Mouse (Mus musculus): ENCODE results near the gene Kmt2d.

Kmt2d gene

DNA sequence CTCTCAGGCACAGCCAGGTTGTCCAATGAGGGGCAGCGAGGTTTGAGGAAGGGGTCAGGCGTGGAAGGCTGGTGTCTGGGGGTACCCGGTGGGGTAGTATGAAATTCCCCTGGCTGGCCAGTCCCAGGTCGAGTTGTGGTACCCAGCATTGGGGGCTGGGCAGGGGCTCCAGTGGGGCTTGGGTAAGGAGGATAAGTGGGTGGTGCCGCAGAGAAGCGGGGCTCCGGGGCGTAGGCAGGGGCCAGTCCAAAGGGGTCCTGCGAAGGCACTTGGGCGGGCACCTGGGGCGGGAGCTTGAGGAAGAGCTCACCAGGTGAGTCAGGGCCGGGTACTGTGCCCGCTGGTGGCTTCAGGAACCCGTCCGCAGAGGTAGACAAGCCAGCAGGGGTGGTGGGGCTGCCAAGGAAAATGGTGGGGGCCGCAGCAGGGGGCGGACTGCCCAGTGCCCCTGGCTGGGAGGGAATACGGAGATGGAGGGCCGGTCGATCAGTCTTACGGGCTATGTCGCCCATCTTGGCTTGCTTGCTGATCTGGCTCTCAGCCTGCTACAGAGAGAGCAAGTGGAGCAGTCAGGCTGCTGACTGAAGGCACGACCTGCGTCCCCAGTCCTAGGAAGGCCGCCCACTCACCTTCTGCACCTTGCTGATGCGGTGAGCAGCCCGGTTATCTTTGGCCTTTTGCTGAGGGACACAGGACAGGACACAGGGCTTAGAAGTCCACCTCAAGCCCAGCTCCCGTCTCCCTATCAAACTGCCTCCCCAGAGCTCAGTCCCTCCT is 17.7 kb downstream of the Kmt2d start:
- no peak for DNase-seq (ENCODE audit: low spot score)

DNA sequence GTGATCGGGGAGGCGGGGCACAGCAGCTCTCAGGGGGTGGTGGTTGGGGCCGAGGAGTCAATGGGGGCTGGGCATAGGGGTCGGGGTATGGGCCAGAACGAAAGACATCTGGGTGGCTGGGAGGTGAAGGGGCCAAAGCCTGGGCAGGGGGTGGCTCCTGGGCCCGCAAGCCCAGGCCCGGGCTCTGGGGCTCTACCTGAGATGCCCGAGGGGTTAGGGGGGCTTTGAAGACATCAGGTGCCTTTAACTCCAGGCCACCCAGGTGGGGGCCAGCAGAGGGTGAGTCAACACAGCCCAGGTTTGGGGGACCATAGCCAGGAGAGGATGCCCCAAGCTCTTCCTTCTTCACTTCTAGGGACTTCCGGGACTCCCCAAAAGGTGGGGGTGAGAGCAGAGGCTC is 18.3 kb downstream of the Kmt2d start:
- no peak for DNase-seq (ENCODE audit: low spot score)

DNA sequence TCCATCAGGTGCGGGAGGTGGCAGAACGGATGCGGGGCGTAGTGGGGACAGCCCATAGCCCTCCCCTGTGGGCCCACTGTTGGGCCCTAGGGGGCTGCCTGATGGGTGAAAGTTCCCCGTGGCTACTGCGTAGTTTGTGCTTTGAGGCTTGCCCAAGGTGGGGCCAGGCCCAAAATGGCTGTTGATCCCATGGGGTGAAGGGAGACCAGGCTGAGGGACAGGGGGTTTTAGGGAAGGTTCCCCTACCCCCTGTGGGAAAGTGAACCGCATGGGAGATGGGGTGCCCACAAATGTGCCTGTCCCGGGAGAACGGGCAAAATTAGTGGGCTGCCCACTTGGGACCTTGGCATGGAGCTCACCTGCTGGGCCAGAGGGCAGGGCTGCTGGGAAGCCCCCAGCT is 18.9 kb downstream of the Kmt2d start:
- no peak for DNase-seq (ENCODE audit: low spot score)

DNA sequence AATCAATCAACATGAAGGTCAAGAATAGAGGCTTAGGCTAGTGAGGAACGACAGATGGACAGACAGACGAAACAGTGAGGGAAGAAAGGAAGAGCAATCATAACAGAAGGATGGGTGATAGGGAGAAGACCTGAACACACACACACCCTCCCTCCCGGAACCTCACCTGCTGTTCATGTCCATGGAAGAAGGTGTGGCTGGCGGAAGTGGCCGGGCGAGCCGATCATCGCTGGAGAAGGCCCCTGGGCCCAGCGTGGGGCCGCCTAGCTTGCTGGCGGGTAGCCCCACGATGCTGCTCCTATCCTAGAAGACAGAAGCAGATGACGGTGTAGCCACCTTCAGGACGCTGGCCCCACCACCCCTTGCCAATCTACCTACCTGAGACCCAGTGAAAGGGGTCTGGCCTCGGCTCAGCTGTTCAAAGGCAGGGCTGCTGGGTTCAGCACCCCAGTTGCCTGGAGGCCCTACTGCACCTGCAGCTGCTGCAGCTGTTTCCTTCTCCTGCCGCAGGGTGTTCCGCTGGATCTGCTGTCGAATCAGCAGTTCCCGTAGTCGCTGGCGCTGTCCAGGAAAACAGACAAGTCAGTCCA is 19.7 kb downstream of the Kmt2d start:
- DNase-seq (ENCODE audit: low spot score): no peak

DNA sequence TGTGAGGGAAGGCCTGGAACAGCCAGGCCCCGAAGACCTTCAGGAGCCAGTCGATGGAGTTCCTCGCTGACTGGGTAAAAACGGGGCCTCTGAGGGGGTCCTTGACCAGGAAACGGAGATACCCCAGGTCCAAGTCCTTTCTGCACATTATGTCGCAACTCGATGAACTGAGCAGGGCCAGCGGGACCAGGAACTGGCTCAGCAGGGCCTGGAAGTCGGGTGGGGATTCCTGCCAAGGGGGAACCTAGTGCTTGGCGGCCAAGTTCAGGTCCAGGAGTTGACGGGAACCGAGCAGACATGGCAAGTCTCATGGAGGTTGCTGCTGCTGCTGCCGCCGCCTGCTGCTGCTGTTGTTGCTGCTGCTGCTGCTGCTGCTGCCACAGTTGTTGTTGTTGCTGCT is 20.3 kb downstream of the Kmt2d start:
- no peak for DNase-seq (ENCODE audit: low spot score)

DNA sequence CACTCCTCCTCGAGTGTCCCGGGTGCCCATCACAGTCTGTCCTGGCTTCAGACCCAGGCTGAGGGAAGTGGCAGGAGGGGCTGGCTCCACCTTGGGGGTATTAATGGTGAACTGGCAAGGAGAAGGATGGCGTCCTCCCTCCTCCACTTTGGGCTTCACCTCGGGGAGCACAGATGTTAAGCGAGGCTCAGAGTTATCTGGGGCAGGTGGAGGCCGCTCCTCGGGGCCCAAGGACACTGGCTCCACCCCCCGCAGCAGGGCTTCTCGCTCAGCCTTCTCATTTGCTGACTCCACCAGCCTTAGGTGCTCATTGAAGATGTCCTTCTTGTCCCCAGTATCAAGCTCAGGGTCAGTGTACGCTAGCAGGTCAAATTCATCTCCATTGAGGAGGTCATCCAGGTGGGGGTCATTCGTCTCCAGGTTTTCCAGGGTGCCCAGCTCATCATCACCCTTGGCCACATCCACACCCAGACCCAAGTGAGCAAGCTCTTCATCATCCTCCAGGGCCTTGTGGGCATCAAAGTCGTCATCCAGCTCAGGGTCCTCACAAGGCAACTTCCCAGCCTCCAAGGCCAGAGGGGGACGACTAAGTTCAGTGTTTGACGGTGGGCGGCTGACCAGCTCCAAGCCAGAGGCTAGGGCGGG is 20.9 kb downstream of the Kmt2d start:
- DNase-seq (ENCODE audit: low spot score): no peak

DNA sequence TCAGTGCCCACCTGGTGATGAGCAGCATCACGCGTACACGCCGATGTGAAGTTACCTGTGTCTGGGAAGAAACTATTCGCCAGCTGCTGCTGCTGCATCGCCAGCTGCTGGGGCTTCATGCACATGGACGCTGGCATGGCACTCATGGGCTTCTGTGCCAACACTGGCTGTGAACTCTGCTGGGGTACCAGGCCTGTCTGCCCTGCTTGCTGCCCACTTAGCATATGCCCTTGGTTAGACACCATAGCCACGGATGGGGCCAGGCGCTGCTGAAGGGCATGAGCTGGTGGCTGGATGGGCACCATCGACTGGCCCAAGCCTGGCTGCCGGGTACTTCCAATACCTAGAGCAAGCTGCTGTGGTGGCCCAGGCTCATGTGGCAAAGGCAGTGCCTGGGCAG is 21.8 kb downstream of the Kmt2d start:
- DNase-seq (ENCODE audit: low spot score): no peak

DNA sequence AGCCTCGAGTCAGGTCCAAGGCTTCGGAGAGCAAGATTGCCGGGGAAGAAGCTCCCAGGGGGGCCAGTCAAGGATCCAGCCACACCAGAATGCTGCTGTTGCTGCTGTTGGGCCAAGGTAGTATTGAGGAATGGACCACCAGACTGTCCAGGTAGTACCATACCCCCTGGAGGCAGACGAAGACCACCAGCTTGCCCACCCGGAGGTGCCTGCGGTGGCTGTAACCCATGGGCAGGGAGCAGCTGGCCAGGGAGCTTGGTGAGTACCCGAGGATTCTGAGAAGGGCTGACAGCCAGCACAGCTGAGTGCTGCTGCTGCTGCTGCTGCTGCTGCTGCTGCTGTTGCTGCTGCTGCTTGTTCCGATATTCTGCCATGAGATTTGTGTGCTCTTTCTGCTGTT is 24.9 kb downstream of the Kmt2d start:
- no peak for DNase-seq (ENCODE audit: low spot score)

DNA sequence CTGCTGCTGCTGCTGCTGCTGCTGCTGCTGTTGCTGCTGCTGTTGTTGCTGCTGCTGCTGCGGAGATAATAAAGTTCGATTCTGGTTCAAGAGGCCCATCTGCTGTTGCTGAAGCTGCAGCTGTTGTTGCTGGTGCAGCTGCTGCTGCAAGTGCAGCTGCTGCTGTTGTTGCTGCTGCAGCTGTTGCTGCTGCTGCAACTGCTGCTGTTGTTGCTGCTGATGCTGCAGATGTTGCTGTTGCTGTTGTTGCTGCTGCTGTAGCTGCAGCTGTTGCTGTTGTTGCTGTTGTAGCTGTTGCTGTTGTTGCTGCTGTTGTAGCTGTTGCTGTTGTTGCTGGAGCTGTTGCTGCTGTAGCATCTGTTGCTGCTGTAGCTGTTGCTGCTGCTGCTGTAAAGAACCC is 25.9 kb downstream of the Kmt2d start:
- no peak for DNase-seq (ENCODE audit: low spot score)

DNA sequence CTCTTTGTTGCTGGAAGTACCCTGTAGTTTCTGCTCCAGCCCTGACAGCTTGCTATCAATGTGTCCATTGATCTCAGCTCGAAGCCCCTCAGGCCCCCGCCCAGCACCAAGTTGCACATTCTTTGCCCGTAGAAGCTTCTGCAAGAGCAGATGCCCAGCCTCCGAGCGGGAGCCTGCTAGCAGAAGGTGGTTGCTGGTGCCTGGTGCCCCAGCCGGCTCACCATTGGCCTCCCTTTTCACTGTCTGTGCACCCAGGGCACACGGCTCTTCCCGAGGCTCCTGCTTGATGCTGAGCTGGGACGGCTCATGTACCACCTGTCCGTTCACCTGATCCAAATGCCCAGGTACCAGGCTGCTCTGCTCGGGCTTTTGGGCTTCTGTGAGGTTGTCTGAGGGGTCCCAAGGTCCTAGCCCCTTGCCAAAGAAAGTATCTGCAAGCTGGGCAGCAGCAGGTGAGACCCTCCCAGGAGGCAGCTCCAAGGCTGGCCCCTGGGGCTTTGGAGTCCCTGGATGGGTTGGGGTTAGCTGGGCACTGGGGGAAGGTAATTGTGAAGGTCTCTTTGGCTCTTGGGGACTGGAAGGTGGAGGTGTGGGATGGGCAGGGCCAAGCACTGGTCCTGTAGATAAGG is 27.3 kb downstream of the Kmt2d start:
- DNase-seq (ENCODE audit: low spot score): no peak

DNA sequence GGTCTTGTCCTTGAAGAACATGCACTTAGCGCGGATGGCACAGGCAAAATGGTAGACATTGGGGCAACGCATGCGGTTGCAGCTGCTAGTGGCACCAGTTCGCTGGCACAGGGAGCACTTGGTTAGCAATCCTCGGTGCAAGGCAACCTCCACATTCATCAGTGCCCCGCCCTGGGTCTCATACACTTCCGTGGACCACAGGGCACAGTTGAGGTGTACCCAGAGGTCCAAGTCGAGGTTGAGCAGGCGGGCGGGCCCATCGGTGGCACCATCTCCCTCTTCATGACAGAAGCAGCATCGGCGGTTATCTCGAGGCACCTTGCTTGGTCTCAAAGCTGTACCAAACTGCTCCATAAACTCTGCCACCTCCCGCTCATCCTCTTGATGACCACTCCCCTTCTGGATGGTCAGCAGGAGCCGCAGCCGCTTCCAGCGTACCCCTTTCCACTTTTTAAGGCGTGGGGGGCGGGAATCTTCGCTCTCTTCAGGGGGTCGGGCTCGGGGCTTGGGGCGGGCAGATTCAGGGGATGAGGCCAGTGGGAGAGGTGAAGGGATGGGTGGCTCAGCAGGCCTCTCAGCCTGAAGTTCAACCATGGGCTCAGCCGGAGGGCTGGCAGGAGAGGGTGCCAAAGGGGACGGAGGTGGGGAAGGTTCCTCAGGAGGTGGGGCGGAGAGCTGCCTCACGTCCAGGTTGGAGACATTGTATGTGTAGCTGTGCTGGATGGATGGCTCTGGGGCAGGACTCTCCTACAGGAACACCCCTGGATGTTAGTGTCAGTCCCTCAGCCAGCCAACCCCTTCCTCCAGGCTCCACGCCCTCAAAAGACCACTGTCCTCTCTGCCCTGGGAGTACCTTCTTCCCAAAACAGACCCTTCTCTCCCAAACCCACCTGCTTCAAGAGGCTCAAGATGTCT is 31.1 kb downstream of the Kmt2d start:
- DNase-seq (ENCODE audit: low spot score): no peak

DNA sequence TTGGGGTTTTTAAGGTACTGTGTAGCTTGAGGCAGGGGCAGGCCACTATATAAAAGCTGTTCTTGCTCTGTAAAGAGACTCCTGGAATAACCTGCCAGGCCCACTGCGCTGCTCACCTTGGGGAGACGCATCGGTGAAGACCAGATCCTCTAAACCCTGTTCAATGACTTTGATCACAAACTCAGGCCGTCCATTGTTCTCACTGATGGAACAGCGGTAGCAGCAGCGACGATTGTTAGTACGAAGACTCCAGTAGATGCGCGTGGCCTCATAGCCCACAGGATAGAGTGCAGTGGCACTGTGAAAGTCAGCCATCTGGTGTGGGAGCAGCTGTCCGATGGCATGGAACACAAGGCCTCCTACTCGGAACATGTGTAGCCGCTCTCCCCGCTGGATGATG is 31.8 kb downstream of the Kmt2d start:
- DNase-seq (ENCODE audit: low spot score): no peak

DNA sequence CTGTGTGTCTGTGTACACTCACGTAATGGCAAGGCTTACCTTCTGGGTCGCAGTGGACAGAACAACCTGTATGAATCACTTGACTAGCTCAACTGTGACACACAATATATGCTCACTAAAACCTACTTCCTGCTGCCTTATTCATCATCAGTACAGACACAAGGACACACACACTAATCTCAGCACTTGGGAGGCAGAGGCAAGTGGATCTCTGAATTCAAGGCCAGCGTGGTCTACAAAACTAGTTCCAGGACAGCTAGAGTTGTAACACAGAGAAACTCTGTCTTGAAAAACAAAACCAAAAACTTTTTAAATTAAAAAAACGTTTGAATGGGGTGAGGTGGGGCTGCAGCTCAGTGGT is 33.3 kb downstream of the Kmt2d start:
- no peak for DNase-seq (ENCODE audit: low spot score)

DNA sequence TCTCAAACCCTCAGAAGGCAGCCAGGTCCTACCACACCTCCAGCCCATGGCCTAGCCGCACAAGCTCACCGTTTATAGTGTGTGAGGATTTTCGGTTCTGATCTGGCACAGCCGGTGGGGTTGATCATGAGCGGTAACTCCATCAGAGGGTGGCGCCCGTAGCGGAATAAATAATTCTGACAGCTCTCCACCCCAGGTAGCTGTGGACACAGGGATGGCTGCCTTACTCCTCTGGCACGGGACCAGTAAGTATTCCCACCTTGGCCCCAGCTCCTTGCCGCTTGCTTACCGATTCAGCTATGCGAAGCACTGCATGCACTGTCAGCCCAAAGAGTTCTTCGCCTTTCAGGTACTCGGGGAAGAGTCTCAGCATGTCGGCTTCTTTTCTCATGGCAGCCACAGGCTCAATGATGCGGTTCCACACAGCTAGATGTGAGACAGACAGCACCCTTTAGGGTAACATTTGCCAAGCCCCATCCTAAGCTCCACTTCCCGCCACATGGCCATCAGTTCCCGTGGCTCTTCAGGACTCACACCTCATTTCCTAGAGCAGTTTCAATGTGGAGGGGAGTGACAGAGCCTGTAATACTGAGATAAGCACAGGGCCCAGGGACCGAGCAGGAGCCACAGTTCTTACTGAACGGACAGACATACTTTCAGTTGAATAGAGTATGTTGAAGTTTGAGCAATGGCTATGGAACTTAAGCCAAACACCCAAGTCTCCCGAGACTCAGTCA is 33.8 kb downstream of the Kmt2d start:
- no peak for DNase-seq (ENCODE audit: low spot score)

DNA sequence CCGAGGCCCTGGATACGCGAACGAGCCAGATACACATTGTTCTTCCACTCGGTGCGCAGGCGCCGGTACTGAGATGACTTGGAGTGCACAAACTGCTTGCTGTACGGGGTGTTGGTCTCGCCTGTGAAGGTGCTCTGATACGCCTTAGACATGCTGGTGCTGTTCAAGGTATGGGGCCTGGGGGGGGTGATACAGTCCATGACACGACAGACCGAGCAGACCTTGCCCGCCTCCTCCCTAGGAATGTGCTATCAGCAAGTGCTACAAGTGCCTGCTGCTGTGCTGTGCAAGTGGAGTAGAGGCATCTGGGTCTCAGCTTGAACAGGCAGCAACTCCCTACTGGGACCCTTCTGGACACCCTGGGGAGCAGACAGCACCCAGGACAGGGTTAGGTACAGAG is 35.7 kb downstream of the Kmt2d start:
- DNase-seq (ENCODE audit: low spot score): no peak

DNA sequence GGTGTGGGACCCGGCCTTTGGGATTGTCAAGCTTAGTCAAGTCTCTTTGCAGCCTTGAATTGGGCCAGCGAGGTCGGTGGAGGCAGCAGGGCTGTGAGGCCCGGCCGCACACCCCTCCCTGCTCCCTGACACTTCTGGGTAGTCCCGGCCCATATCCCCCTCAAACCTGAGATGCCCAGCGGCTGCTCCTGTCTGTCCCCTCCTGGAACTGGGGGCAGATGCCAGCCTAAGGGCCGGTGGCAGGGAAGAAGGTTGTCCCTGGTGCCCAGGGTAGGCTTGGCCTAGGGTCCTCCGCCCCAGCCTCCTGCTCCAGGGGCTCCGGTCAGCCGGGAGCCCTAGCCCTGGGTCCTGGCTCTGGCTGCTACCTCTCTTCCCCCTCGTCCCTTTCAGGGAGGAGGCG is 36.9 kb downstream of the Kmt2d start:
- no peak for DNase-seq (ENCODE audit: low spot score)

DNA sequence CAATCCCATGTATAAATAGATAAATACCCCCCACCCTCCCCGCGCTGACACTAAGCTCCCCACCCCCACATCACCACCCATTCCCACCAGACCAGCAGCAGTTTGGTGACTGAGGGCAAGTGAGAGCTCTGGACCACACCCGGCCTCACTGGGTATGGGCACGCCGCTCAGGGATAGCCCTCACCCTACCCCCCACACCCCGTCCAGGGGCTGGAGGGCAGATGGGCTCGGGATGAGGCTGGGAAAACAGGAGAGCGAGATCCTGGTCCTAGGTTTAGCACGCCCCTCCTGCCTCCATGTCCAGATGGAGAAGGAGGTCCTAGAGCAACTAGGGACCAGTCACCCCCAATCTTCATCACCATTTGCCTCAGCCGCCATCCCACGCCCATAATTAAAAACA is 37.7 kb downstream of the Kmt2d start:
- DNase-seq (ENCODE audit: low spot score): no peak

DNA sequence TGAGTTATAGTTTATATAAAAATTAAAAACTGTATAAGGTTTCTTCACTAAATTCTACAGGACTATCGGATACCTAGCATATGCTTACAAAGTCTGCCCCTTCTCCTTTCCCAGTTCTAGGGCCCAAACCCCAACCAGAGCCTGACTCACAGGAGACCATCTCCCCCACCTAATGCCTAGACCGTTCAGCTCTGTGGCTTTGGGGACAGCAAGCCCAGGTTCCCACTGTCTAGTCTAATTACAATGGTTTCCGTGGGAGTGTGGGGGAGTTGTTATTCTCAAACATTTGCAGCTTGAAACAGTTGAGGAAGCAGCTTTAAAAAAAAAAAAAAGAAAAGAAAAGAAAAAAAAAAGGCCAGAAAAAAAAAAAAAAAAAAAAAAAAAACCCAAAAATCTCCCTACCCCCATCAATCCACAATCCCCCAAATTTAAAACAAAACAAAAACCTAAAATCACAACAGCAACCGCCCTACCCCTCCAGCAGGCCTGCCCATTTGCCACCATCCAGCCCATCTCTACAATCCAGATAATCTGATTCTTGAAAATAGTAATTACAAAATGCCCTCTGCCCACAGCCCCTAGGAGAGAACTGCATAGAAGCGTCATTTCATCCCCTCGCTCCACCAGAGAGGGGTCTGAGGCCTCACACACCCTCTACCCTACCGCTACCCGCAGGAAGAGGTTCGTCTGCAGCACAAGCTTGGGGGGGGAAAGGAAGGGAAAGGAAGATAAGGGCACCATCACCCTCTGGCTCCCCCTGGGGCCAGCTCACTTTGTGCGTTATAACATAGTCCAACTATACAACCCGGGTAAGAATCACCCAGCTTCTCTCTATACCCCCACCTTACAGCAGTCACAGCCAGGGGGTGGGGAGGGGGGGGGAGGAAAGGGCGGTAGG is 38.6 kb downstream of the Kmt2d start:
- DNase-seq (ENCODE audit: low spot score): no peak

DNA sequence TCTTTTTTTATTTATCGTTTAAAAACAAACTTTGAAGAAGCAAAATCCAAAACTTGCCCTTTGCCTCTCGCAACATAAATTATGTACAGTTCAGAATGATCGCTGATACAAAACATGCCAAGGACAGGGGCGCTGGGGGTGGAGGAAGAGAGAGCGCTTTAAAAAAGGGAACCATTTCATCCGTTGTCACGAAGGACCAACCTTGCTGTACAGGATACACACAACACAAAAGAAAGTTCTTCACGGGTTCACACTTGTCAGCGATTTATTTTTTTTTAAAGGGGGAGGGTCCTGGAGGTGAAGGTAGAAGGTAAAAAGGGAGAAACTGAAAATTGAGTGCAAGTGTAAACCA is 39.3 kb downstream of the Kmt2d start:
- no peak for DNase-seq (ENCODE audit: low spot score)

Measured in urinary bladder, postnatal 25 days (tissue).